Mouse (Mus musculus): Measurements from ENCODE around the gene Cpne7.
A peak's percentile ranks its signal among the peaks of the same experiment; 100 is the strongest.

GRCm38 (mm10) chr8:123132953-123133352 lies 15.8 kb downstream of the Cpne7 start:
- TF ChIP-seq CTCF (IDR thresholded peaks at IDR 0.05; ENCODE audit: low read depth) (peak; percentile 35), EP300 (IDR thresholded peaks at IDR 0.05; ENCODE audit: low read depth) (no peak)

Data from liver, postnatal 0 days (tissue).